Mouse (Mus musculus) MEL (cell line): ENCODE measurements around the gene Arpc5.
A peak's percentile ranks its signal among the peaks of the same experiment; 100 is the strongest.

ENCODE experiments used
- CTCF ChIP-seq, 3 experiments: IDR thresholded peaks in 2 of 3; conservative IDR thresholded peaks in 1 of 3; 2 replicates each; pipeline ENCODE4 v1.5.1; 2011 to 2012; ENCODE audit warnings: low read length in 3 of 3, low read depth in 2 of 3, mild to moderate bottlenecking in 2 of 3, improper control_type of control experiment in 1 of 3, inconsistent platforms in 1 of 3, mixed read lengths in 1 of 3, moderate library complexity in 1 of 3; ENCODE audit not compliant: control insufficient read depth in 1 of 3, insufficient read depth in 1 of 3, poor library complexity in 1 of 3, severe bottlenecking in 1 of 3
- E2F4 ChIP-seq: IDR thresholded peaks from 2 replicates; pipeline ENCODE4 v1.6.1; 2011; ENCODE audit warnings: low read depth, low read length, improper control_type of control experiment, borderline replicate concordance
- GATA1 ChIP-seq: IDR thresholded peaks from 2 replicates; pipeline ENCODE4 v1.6.1; 2011; ENCODE audit warnings: low read depth, low read length, improper control_type of control experiment
- HCFC1 ChIP-seq: IDR thresholded peaks from 2 replicates; pipeline ENCODE4 v1.6.1; 2012; ENCODE audit warnings: low read depth, mild to moderate bottlenecking, inconsistent platforms, low read length, improper control_type of control experiment, moderate library complexity
- JUND ChIP-seq: IDR thresholded peaks from 2 replicates; pipeline ENCODE4 v1.6.1; 2011; ENCODE audit warnings: low read depth, mild to moderate bottlenecking, improper control_type of control experiment, low read length
- MAX ChIP-seq: IDR thresholded peaks from 2 replicates; pipeline ENCODE4 v1.6.1; 2011; ENCODE audit warnings: low read length, improper control_type of control experiment
- MYC ChIP-seq: IDR thresholded peaks from 2 replicates; pipeline ENCODE4 v1.6.1; 2011; ENCODE audit warnings: low read depth, mild to moderate bottlenecking, low read length, improper control_type of control experiment, moderate library complexity
- NRF1 ChIP-seq: IDR thresholded peaks from 2 replicates; pipeline ENCODE4 v1.6.1; 2014; ENCODE audit warnings: low read depth, mild to moderate bottlenecking, inconsistent platforms, low read length, improper control_type of control experiment, moderate library complexity; ENCODE audit not compliant: poor library complexity, insufficient read depth, severe bottlenecking
- POLR2A ChIP-seq, 2 experiments: IDR thresholded peaks; 2 replicates each; pipeline ENCODE4 v1.6.1; 2011 to 2012; ENCODE audit warnings: low read length in 2 of 2, mild to moderate bottlenecking in 2 of 2, control low read depth in 1 of 2, improper control_type of control experiment in 1 of 2, low read depth in 1 of 2, moderate library complexity in 1 of 2; ENCODE audit not compliant: control insufficient read depth in 1 of 2, insufficient read depth in 1 of 2, poor library complexity in 1 of 2
- SIN3A ChIP-seq: IDR thresholded peaks from 2 replicates; pipeline ENCODE4 v1.6.1; 2012; ENCODE audit warnings: low read length, improper control_type of control experiment, inconsistent platforms
- ZC3H11A ChIP-seq: IDR thresholded peaks from 2 replicates; pipeline ENCODE4 v1.6.1; 2012; ENCODE audit warnings: low read depth, mild to moderate bottlenecking, inconsistent platforms, low read length, improper control_type of control experiment
- ZNF384 ChIP-seq: IDR thresholded peaks from 2 replicates; pipeline ENCODE4 v1.6.1; 2012; ENCODE audit warnings: low read depth, mild to moderate bottlenecking, inconsistent platforms, low read length, improper control_type of control experiment

DNA sequence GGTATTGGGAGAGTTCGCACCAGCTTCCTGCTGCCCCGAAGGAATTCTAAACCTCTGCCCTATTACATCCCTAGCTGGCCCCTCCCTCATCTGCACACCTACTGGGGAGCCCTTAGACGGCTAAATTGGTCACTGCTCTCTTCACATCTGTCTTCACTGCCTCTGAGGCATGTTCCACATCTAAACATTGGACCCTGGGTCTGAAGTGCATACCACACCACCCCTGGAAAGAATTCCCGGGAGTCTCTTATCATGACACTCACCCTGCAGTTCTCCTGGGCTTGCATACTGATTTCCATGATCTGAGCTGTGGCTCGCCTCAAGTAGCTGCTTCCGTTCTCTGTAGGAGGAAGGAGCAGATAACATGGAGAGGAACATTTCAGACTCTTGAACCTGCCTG lies 24.5 kb downstream of the Arpc5 start:
- TF ChIP-seq E2F4, result no peak
- TF ChIP-seq GATA1, result peak; percentile 50
- no peak for TF ChIP-seq ZNF384
- TF ChIP-seq MAX, result no peak
- TF ChIP-seq NRF1, result no peak
- no peak for TF ChIP-seq POLR2A (IDR thresholded peaks at IDR 0.05; ENCODE audit: control insufficient read depth in 1 of 2, insufficient read depth in 1 of 2, low read depth in 1 of 2, low read length in 2 of 2, poor library complexity in 1 of 2)
- no peak for TF ChIP-seq CTCF (IDR thresholded peaks at IDR 0.05 in 2 of 3, conservative IDR thresholded peaks at IDR 0.05 in 1 of 3; ENCODE audit: control insufficient read depth in 1 of 3, insufficient read depth in 1 of 3, low read depth in 2 of 3, low read length in 3 of 3, poor library complexity in 1 of 3, severe bottlenecking in 1 of 3)
- TF ChIP-seq HCFC1, result no peak
- no peak for TF ChIP-seq SIN3A
- no peak for TF ChIP-seq MYC
- no peak for TF ChIP-seq JUND
- no peak for TF ChIP-seq ZC3H11A
